Mouse (Mus musculus): ENCODE results near the gene Mtfr1l. TPM values are rescaled to one million over a fixed set of nuclear protein-coding genes. Genes with fewer than 3 reads are reported as not detected.

The Mtfr1l gene
- polyA plus RNA-seq, 1 experiment from 2014 or later = 167 TPM

GRCm38 (mm10) chr4:134515614-134516013, 19.6 kb downstream of the Mtfr1l start:
- Histone ChIP-seq H3K4me3 (ENCODE audit: low read length) (no peak overlapping the region), H3K4me2 (ENCODE audit: low read depth, low read length) (no peak overlapping the region), H3K4me1 (ENCODE audit: control insufficient read depth, insufficient read depth, low read length) (peaks cover 45% of the 10 kb centered on the region), H3K27ac (ENCODE audit: low read length) (peak overlapping the region; percentile 97), H3K36me3 (ENCODE audit: control insufficient read depth, insufficient read depth) (no peaks in the 10 kb centered on the region), H3K9me3 (replicated peaks; ENCODE audit: control insufficient read depth, low read length) (no peaks in the 10 kb centered on the region), H3K27me3 (ENCODE audit: control insufficient read depth, insufficient read depth, low read length) (no peaks in the 10 kb centered on the region), H3K9ac (ENCODE audit: low read length) (0 out of 2 replicates have a peak overlapping the region, but pooled peaks have one; percentile 14)
- ATAC-seq (replicated peaks; ENCODE audit: extremely low read depth, insufficient read depth, low FRiP score) = no peak
- 39% methylated on average over 7 of the region's 7 CpGs for WGBS

GRCm38 (mm10) chr4:134514309-134514930, 20.8 kb downstream of the Mtfr1l start:
- no peak overlapping the region for H3K27ac ChIP-seq (ENCODE audit: low read length)
- no peaks in the 10 kb centered on the region for H3K27me3 ChIP-seq (ENCODE audit: control insufficient read depth, insufficient read depth, low read length)
- peaks cover 45% of the 10 kb centered on the region for H3K4me1 ChIP-seq (ENCODE audit: control insufficient read depth, insufficient read depth, low read length)
- H3K4me3 ChIP-seq (ENCODE audit: low read length) = no peak overlapping the region
- WGBS = 76% methylated on average over 11 of the region's 11 CpGs
- no peaks in the 10 kb centered on the region for H3K9me3 ChIP-seq (replicated peaks; ENCODE audit: control insufficient read depth, low read length)
- no peak overlapping the region for H3K9ac ChIP-seq (ENCODE audit: low read length)
- no peak overlapping the region for H3K4me2 ChIP-seq (ENCODE audit: low read depth, low read length)
- no peaks in the 10 kb centered on the region for H3K36me3 ChIP-seq (ENCODE audit: control insufficient read depth, insufficient read depth)
- no peak for ATAC-seq (replicated peaks; ENCODE audit: extremely low read depth, insufficient read depth, low FRiP score)

- Histone ChIP-seq H3K9ac (ENCODE audit: low read length) (peak overlapping the region; percentile 62), H3K27ac (ENCODE audit: low read length) (no peak overlapping the region)
- 10% methylated on average over 15 of the region's 15 CpGs for WGBS
These were observed 22.4 kb downstream of the Mtfr1l start for GRCm38 (mm10) chr4:134512798-134513197.

GRCm38 (mm10) chr4:134511730-134512129, 23.5 kb downstream of the Mtfr1l start:
- peak overlapping the region; percentile 60 for H3K9ac ChIP-seq (ENCODE audit: low read length)
- peaks cover 28% of the 10 kb centered on the region for H3K4me1 ChIP-seq (ENCODE audit: control insufficient read depth, insufficient read depth, low read length)
- no peaks in the 10 kb centered on the region for H3K27me3 ChIP-seq (ENCODE audit: control insufficient read depth, insufficient read depth, low read length)
- peak overlapping the region; percentile 59 for H3K4me3 ChIP-seq (ENCODE audit: low read length)
- H3K36me3 ChIP-seq (ENCODE audit: control insufficient read depth, insufficient read depth) = peaks cover 3% of the 10 kb centered on the region; the same call in 1 of the 2 replicates
- ATAC-seq (replicated peaks; ENCODE audit: extremely low read depth, insufficient read depth, low FRiP score) = no peak
- H3K4me2 ChIP-seq (ENCODE audit: low read depth, low read length) = peak overlapping the region; percentile 71
- H3K27ac ChIP-seq (ENCODE audit: low read length) = no peak overlapping the region
- WGBS = 56% methylated on average over 6 of the region's 6 CpGs
- no peaks in the 10 kb centered on the region for H3K9me3 ChIP-seq (replicated peaks; ENCODE audit: control insufficient read depth, low read length)

More at GRCm38 (mm10) chr4:134512798-134513197, 22.4 kb downstream of the Mtfr1l start:
- H3K27me3 ChIP-seq (ENCODE audit: control insufficient read depth, insufficient read depth, low read length) = no peaks in the 10 kb centered on the region
- H3K9me3 ChIP-seq (replicated peaks; ENCODE audit: control insufficient read depth, low read length) = no peaks in the 10 kb centered on the region
- no peaks in the 10 kb centered on the region for H3K36me3 ChIP-seq (ENCODE audit: control insufficient read depth, insufficient read depth)
- peaks cover 39% of the 10 kb centered on the region for H3K4me1 ChIP-seq (ENCODE audit: control insufficient read depth, insufficient read depth, low read length)
- H3K4me2 ChIP-seq (ENCODE audit: low read depth, low read length) = peak overlapping the region; percentile 61
- peak overlapping the region; percentile 35 for H3K4me3 ChIP-seq (ENCODE audit: low read length)
- 0 out of 2 replicates have a peak, but pooled peaks have one; percentile 15 for ATAC-seq (replicated peaks; ENCODE audit: extremely low read depth, insufficient read depth, low FRiP score)

GRCm38 (mm10) chr4:134510845-134511411, 24.3 kb downstream of the Mtfr1l start, which contains the start of gene Aunip:
Gene Aunip (plus strand): TSS chr4:134510999.
- H3K27ac ChIP-seq (ENCODE audit: low read length) = no peak within 1 kb of the TSS
- peak; percentile 93 for ATAC-seq (replicated peaks; ENCODE audit: extremely low read depth, insufficient read depth, low FRiP score)
- WGBS = under 1% methylated on average over 42 of the region's 42 CpGs

GRCm38 (mm10) chr4:134510396-134510795, 24.8 kb downstream of the Mtfr1l start:
- Histone ChIP-seq H3K4me3 (ENCODE audit: low read length) (peak overlapping the region; percentile 59), H3K4me2 (ENCODE audit: low read depth, low read length) (peak overlapping the region; percentile 71), H3K36me3 (ENCODE audit: control insufficient read depth, insufficient read depth) (peaks cover 3% of the 10 kb centered on the region; the same call in 1 of the 2 replicates), H3K9me3 (replicated peaks; ENCODE audit: control insufficient read depth, low read length) (no peaks in the 10 kb centered on the region), H3K27me3 (ENCODE audit: control insufficient read depth, insufficient read depth, low read length) (no peaks in the 10 kb centered on the region), H3K4me1 (ENCODE audit: control insufficient read depth, insufficient read depth, low read length) (peaks cover 15% of the 10 kb centered on the region), H3K9ac (ENCODE audit: low read length) (no peak overlapping the region), H3K27ac (ENCODE audit: low read length) (no peak overlapping the region)
- no peak for ATAC-seq (replicated peaks; ENCODE audit: extremely low read depth, insufficient read depth, low FRiP score)
- WGBS = 72% methylated on average over 4 of the region's 4 CpGs

More at GRCm38 (mm10) chr4:134510845-134511411, 24.3 kb downstream of the Mtfr1l start, which contains the start of gene Aunip:
- H3K4me3 ChIP-seq (ENCODE audit: low read length) = peak within 1 kb of the TSS; percentile 59
- H3K36me3 ChIP-seq (ENCODE audit: control insufficient read depth, insufficient read depth) = peaks cover 3% of the 10 kb centered on the region; the same call in 1 of the 2 replicates
- no peaks in the 10 kb centered on the region for H3K27me3 ChIP-seq (ENCODE audit: control insufficient read depth, insufficient read depth, low read length)
- H3K4me2 ChIP-seq (ENCODE audit: low read depth, low read length) = peak within 1 kb of the TSS; percentile 71
- H3K9me3 ChIP-seq (replicated peaks; ENCODE audit: control insufficient read depth, low read length) = no peaks in the 10 kb centered on the region
- H3K9ac ChIP-seq (ENCODE audit: low read length) = peak within 1 kb of the TSS; percentile 60
- peaks cover 21% of the 10 kb centered on the region for H3K4me1 ChIP-seq (ENCODE audit: control insufficient read depth, insufficient read depth, low read length)

- Histone ChIP-seq H3K27me3 (ENCODE audit: control insufficient read depth, insufficient read depth, low read length) (no peaks in the 10 kb centered on the region), H3K4me3 (ENCODE audit: low read length) (no peak overlapping the region), H3K27ac (ENCODE audit: low read length) (no peak overlapping the region), H3K9ac (ENCODE audit: low read length) (no peak overlapping the region), H3K9me3 (replicated peaks; ENCODE audit: control insufficient read depth, low read length) (no peaks in the 10 kb centered on the region), H3K36me3 (ENCODE audit: control insufficient read depth, insufficient read depth) (peaks cover 6% of the 10 kb centered on the region; the same call in 1 of the 2 replicates), H3K4me1 (ENCODE audit: control insufficient read depth, insufficient read depth, low read length) (peaks cover 6% of the 10 kb centered on the region), H3K4me2 (ENCODE audit: low read depth, low read length) (no peak overlapping the region)
- no peak for ATAC-seq (replicated peaks; ENCODE audit: extremely low read depth, insufficient read depth, low FRiP score)
- WGBS = 85% methylated on average over 19 of the region's 19 CpGs
These were observed 28.5 kb downstream of the Mtfr1l start for GRCm38 (mm10) chr4:134506713-134507112.

- Histone ChIP-seq H3K27ac (ENCODE audit: low read length) (no peak overlapping the region), H3K27me3 (ENCODE audit: control insufficient read depth, insufficient read depth, low read length) (no peaks in the 10 kb centered on the region), H3K9me3 (replicated peaks; ENCODE audit: control insufficient read depth, low read length) (no peaks in the 10 kb centered on the region), H3K36me3 (ENCODE audit: control insufficient read depth, insufficient read depth) (peaks cover 6% of the 10 kb centered on the region; the same call in 1 of the 2 replicates), H3K4me1 (ENCODE audit: control insufficient read depth, insufficient read depth, low read length) (peaks cover under 1% of the 10 kb centered on the region; the same call in 1 of the 2 replicates), H3K4me2 (ENCODE audit: low read depth, low read length) (no peak overlapping the region), H3K9ac (ENCODE audit: low read length) (no peak overlapping the region), H3K4me3 (ENCODE audit: low read length) (no peak overlapping the region)
- WGBS = 66% methylated on average over 3 of the region's 4 CpGs
- no peak for ATAC-seq (replicated peaks; ENCODE audit: extremely low read depth, insufficient read depth, low FRiP score)
These were observed 29.1 kb downstream of the Mtfr1l start for GRCm38 (mm10) chr4:134505966-134506594.

All from heart, embryonic 16.5 days (tissue).